Mouse (Mus musculus) intestine, embryonic 15.5 days (tissue): Measurements from ENCODE around the gene Kcnk2. TPM values are rescaled to one million over a fixed set of nuclear protein-coding genes. Genes with fewer than 3 reads are reported as not detected.

Experiments used
- ATAC-seq: fragments of 200-750 bp; cut with Nextera tagmentation; 2 replicates; pipeline ENCODE4 v1.8.0; 2017; ENCODE audit warnings: moderate TSS enrichment, moderate library complexity
- H3K27ac ChIP-seq: fragments of 300-500 bp; sonication (generic); 2 replicates; pipeline ENCODE4 v1.5.1; 2015; ENCODE audit warnings: mild to moderate bottlenecking, inconsistent platforms
- H3K27me3 ChIP-seq: fragments of 300-500 bp; sonication (generic); replicated peaks from 2 replicates; pipeline ENCODE4 v1.6.1; 2015; ENCODE audit warnings: inconsistent platforms
- H3K36me3 ChIP-seq: fragments of 300-500 bp; sonication (generic); 2 replicates; pipeline ENCODE4 v1.6.1; 2015; ENCODE audit warnings: inconsistent platforms
- H3K4me1 ChIP-seq: fragments of 300-500 bp; sonication (generic); replicated peaks from 2 replicates; pipeline ENCODE4 v1.6.1; 2015; ENCODE audit warnings: inconsistent platforms
- H3K4me2 ChIP-seq: fragments of 300-500 bp; sonication (generic); replicated peaks from 2 replicates; pipeline ENCODE4 v1.6.1; 2015; ENCODE audit warnings: mild to moderate bottlenecking, inconsistent platforms
- H3K4me3 ChIP-seq: fragments of 300-500 bp; sonication (generic); replicated peaks from 2 replicates; pipeline ENCODE4 v1.5.1; 2015; ENCODE audit warnings: inconsistent platforms
- H3K9ac ChIP-seq: fragments of 300-500 bp; sonication (generic); 2 replicates; pipeline ENCODE4 v1.6.1; 2015; ENCODE audit warnings: inconsistent platforms
- H3K9me3 ChIP-seq: fragments of 300-500 bp; sonication (generic); 2 replicates; pipeline ENCODE4 v1.6.1; 2016; ENCODE audit warnings: inconsistent platforms
- WGBS: fragments of 180-500 bp; shearing (Covaris S2); methylation state at CpG from one replicate; pipeline ENCODE4 v1.1.7; 2015; 5-methylcytosine and 5-hydroxymethylcytosine counted together
- polyA plus RNA-seq: library from polyadenylated mRNA; unstranded; fragments of >200 nt; fragmentation: Nextera tagmentation; extraction: Ambion mirVana; gene quantifications from 2 replicates; pipeline ENCODE4 v1.2.1, GENCODE M21; 2015

Kcnk2 gene
- polyA plus RNA-seq, 1 experiment from 2014 or later: 3.3 TPM

GRCm38 (mm10) chr1:189195758-189196157, 206.3 kb downstream of the Kcnk2 start:
- no peaks in the 10 kb centered on the region for H3K27me3 ChIP-seq

GRCm38 (mm10) chr1:189187737-189188390, 214.2 kb downstream of the Kcnk2 start:
- ATAC-seq: no peak
- no peak overlapping the region for H3K9ac ChIP-seq
- H3K4me2 ChIP-seq: no peak overlapping the region
- H3K4me3 ChIP-seq: no peak overlapping the region
- H3K4me1 ChIP-seq: peaks cover 4% of the 10 kb centered on the region; the same call in 1 of the 2 replicates
- no peaks in the 10 kb centered on the region for H3K36me3 ChIP-seq
- no peaks in the 10 kb centered on the region for H3K9me3 ChIP-seq
- 85% methylated on average over 12 of the region's 12 CpGs for WGBS
- H3K27me3 ChIP-seq: no peaks in the 10 kb centered on the region
- no peak overlapping the region for H3K27ac ChIP-seq

More at GRCm38 (mm10) chr1:189195758-189196157, 206.3 kb downstream of the Kcnk2 start:
- H3K4me3 ChIP-seq: no peak overlapping the region
- no peak overlapping the region for H3K27ac ChIP-seq
- 81% methylated on average over 4 of the region's 4 CpGs for WGBS
- no peaks in the 10 kb centered on the region for H3K36me3 ChIP-seq
- H3K9ac ChIP-seq: no peak overlapping the region
- ATAC-seq: no peak
- H3K9me3 ChIP-seq: no peaks in the 10 kb centered on the region
- no peak overlapping the region for H3K4me2 ChIP-seq
- no peaks in the 10 kb centered on the region for H3K4me1 ChIP-seq

- peaks cover 4% of the 10 kb centered on the region; the same call in 1 of the 2 replicates for H3K4me1 ChIP-seq
- H3K9me3 ChIP-seq: no peaks in the 10 kb centered on the region
- H3K36me3 ChIP-seq: no peaks in the 10 kb centered on the region
- no peak overlapping the region for H3K4me3 ChIP-seq
- no peak for ATAC-seq
- WGBS: 36% methylated on average over 7 of the region's 7 CpGs
- H3K4me2 ChIP-seq: no peak overlapping the region
- no peak overlapping the region for H3K27ac ChIP-seq
- no peak overlapping the region for H3K9ac ChIP-seq
- H3K27me3 ChIP-seq: no peaks in the 10 kb centered on the region
Observed at GRCm38 (mm10) chr1:189185206-189185750, 216.8 kb downstream of the Kcnk2 start.

GRCm38 (mm10) chr1:189177746-189178145, 224.3 kb downstream of the Kcnk2 start:
- no peaks in the 10 kb centered on the region for H3K27me3 ChIP-seq
- H3K4me2 ChIP-seq: no peak overlapping the region
- H3K36me3 ChIP-seq: no peaks in the 10 kb centered on the region
- H3K27ac ChIP-seq: no peak overlapping the region
- H3K9ac ChIP-seq: no peak overlapping the region
- no peak overlapping the region for H3K4me3 ChIP-seq
- 59% methylated on average over 1 of the region's 1 CpGs for WGBS
- H3K4me1 ChIP-seq: no peaks in the 10 kb centered on the region
- no peaks in the 10 kb centered on the region for H3K9me3 ChIP-seq
- no peak for ATAC-seq

GRCm38 (mm10) chr1:189173479-189173878, 228.6 kb downstream of the Kcnk2 start:
- ATAC-seq: no peak
- no peaks in the 10 kb centered on the region for H3K9me3 ChIP-seq
- H3K36me3 ChIP-seq: no peaks in the 10 kb centered on the region
- H3K4me1 ChIP-seq: no peaks in the 10 kb centered on the region; the same call in 1 of the 2 replicates
- H3K9ac ChIP-seq: no peak overlapping the region
- WGBS: 74% methylated on average over 8 of the region's 8 CpGs
- H3K4me3 ChIP-seq: no peak overlapping the region
- no peak overlapping the region for H3K27ac ChIP-seq
- H3K4me2 ChIP-seq: no peak overlapping the region
- no peaks in the 10 kb centered on the region for H3K27me3 ChIP-seq

- Histone ChIP-seq H3K4me1 (no peaks in the 10 kb centered on the region; the same call in 1 of the 2 replicates), H3K36me3 (no peaks in the 10 kb centered on the region), H3K9ac (no peak overlapping the region), H3K27ac (no peak overlapping the region), H3K4me3 (no peak overlapping the region), H3K9me3 (no peaks in the 10 kb centered on the region), H3K4me2 (no peak overlapping the region), H3K27me3 (no peaks in the 10 kb centered on the region)
- ATAC-seq: no peak
- WGBS: 35% methylated on average over 4 of the region's 4 CpGs
Observed at GRCm38 (mm10) chr1:189171138-189171537, 230.9 kb downstream of the Kcnk2 start.

GRCm38 (mm10) chr1:189165756-189166155, 236.3 kb downstream of the Kcnk2 start:
- 80% methylated on average over 6 of the region's 6 CpGs for WGBS
- Histone ChIP-seq H3K27ac (no peak overlapping the region), H3K9me3 (no peaks in the 10 kb centered on the region), H3K36me3 (no peaks in the 10 kb centered on the region), H3K4me2 (no peak overlapping the region), H3K4me3 (no peak overlapping the region), H3K9ac (no peak overlapping the region), H3K4me1 (peaks cover 5% of the 10 kb centered on the region; the same call in 1 of the 2 replicates), H3K27me3 (no peaks in the 10 kb centered on the region)
- ATAC-seq: no peak

GRCm38 (mm10) chr1:189165141-189165540, 236.9 kb downstream of the Kcnk2 start:
- ATAC-seq: peak; percentile 41
- no peaks in the 10 kb centered on the region for H3K27me3 ChIP-seq
- H3K27ac ChIP-seq: no peak overlapping the region
- H3K36me3 ChIP-seq: no peaks in the 10 kb centered on the region
- 41% methylated on average over 6 of the region's 6 CpGs for WGBS
- no peak overlapping the region for H3K9ac ChIP-seq
- no peaks in the 10 kb centered on the region for H3K9me3 ChIP-seq
- no peak overlapping the region for H3K4me2 ChIP-seq
- no peak overlapping the region for H3K4me3 ChIP-seq
- H3K4me1 ChIP-seq: peaks cover 5% of the 10 kb centered on the region; the same call in 1 of the 2 replicates

GRCm38 (mm10) chr1:189164721-189165120, 237.4 kb downstream of the Kcnk2 start:
- no peaks in the 10 kb centered on the region for H3K36me3 ChIP-seq
- H3K4me2 ChIP-seq: no peak overlapping the region
- H3K4me1 ChIP-seq: peaks cover 5% of the 10 kb centered on the region; the same call in 1 of the 2 replicates
- no peak overlapping the region for H3K27ac ChIP-seq
- H3K9ac ChIP-seq: no peak overlapping the region
- H3K4me3 ChIP-seq: no peak overlapping the region
- H3K27me3 ChIP-seq: no peaks in the 10 kb centered on the region
- ATAC-seq: no peak
- H3K9me3 ChIP-seq: no peaks in the 10 kb centered on the region
- 49% methylated on average over 4 of the region's 4 CpGs for whole genome bisulfite sequencing

- Histone ChIP-seq H3K27ac (no peak overlapping the region), H3K4me1 (peaks cover 5% of the 10 kb centered on the region; the same call in 1 of the 2 replicates)
Observed at GRCm38 (mm10) chr1:189164241-189164640, 237.8 kb downstream of the Kcnk2 start.

More at GRCm38 (mm10) chr1:189164241-189164640, 237.8 kb downstream of the Kcnk2 start:
- H3K36me3 ChIP-seq: no peaks in the 10 kb centered on the region
- H3K4me3 ChIP-seq: no peak overlapping the region
- no peak overlapping the region for H3K9ac ChIP-seq
- WGBS: 83% methylated on average over 2 of the region's 2 CpGs
- ATAC-seq: no peak
- no peaks in the 10 kb centered on the region for H3K9me3 ChIP-seq
- H3K27me3 ChIP-seq: no peaks in the 10 kb centered on the region
- H3K4me2 ChIP-seq: no peak overlapping the region
